Mouse (Mus musculus): ENCODE results near the gene Ninj2.

GRCm38 (mm10) chr6:120185012-120185730, 92.0 kb downstream of the Ninj2 start:
- TF ChIP-seq POLR2AphosphoS2 (IDR thresholded peaks at IDR 0.05; ENCODE audit: low read depth, low read length) (no peak), HCFC1 (IDR thresholded peaks at IDR 0.05; ENCODE audit: low read depth, low read length) (no peak), TCF12 (IDR thresholded peaks at IDR 0.05; ENCODE audit: low read depth, low read length) (no peak), CTCF (conservative IDR thresholded peaks at IDR 0.05 in 1 of 2, IDR thresholded peaks at IDR 0.05 in 1 of 2; ENCODE audit: low read depth in 2 of 2, low read length in 2 of 2) (no peak), E2F4 (IDR thresholded peaks at IDR 0.05; ENCODE audit: insufficient replicate concordance, low read depth, low read length) (no peak), ZNF384 (IDR thresholded peaks at IDR 0.05; ENCODE audit: low read depth, low read length) (peak; percentile 38)
